26 mouse cellular contexts compared by ENCODE assay signal in genomic region chr15:72381164-72381563, GRCm38 (mm10).
DNase-seq lines count a peak whose midpoint lies in the region; ATAC-seq lines count a peak whose summit lies in the region.
"Had no signal": no experiment of that assay in that cellular context is flagged by ENCODE, and none has a peak within 500 bp of the region (broad histone marks: within the 10 kb centered on the region; RNA-seq: fewer than 3 reads in every experiment).

No protein-coding gene starts in this region.

- peaks cover 27% of the 10 kb centered on the region for H3K4me1 ChIP-seq in forebrain, embryonic 13.5 days
- peaks cover 8% of the 10 kb centered on the region for H3K4me1 ChIP-seq in forebrain, embryonic 10.5 days
- no peaks in the 10 kb centered on the region for H3K4me1 ChIP-seq in midbrain, embryonic 13.5 days (replicated peaks)
- no peaks in the 10 kb centered on the region for H3K4me1 ChIP-seq in midbrain, embryonic 11.5 days (ENCODE audit: control insufficient read depth, insufficient read depth, low read length)
- H3K4me1 ChIP-seq in heart, embryonic 11.5 days (ENCODE audit: control insufficient read depth, insufficient read depth, low read length): no peaks in the 10 kb centered on the region
- H3K4me1 ChIP-seq: embryonic facial prominence, embryonic 13.5 days; heart, embryonic 15.5 days; liver, embryonic 12.5 days had no signal

- 0 out of 2 replicates have a peak overlapping the region, but pooled peaks have one; percentile 71 for H3K27ac ChIP-seq in forebrain, embryonic 13.5 days
- no peak overlapping the region for H3K27ac ChIP-seq in forebrain, embryonic 10.5 days
- no peak overlapping the region for H3K27ac ChIP-seq in midbrain, embryonic 13.5 days
- H3K27ac ChIP-seq in midbrain, embryonic 11.5 days (ENCODE audit: low read depth, low read length): no peak overlapping the region
- H3K27ac ChIP-seq in heart, embryonic 11.5 days (ENCODE audit: low read depth, low read length): no peak overlapping the region
- H3K27ac ChIP-seq: embryonic facial prominence, embryonic 13.5 days; heart, embryonic 15.5 days; left cerebral cortex, adult 2 months; liver, embryonic 12.5 days; stomach, postnatal 0 days had no signal

- H3K9me3 ChIP-seq in forebrain, embryonic 13.5 days (replicated peaks): no peaks in the 10 kb centered on the region
- H3K9me3 ChIP-seq in forebrain, embryonic 10.5 days: no peaks in the 10 kb centered on the region
- no peaks in the 10 kb centered on the region for H3K9me3 ChIP-seq in midbrain, embryonic 13.5 days
- H3K9me3 ChIP-seq in midbrain, embryonic 11.5 days (ENCODE audit: control insufficient read depth, low read length): no peaks in the 10 kb centered on the region
- no peaks in the 10 kb centered on the region for H3K9me3 ChIP-seq in heart, embryonic 11.5 days (replicated peaks; ENCODE audit: control insufficient read depth, low read length)
- H3K9me3 ChIP-seq: embryonic facial prominence, embryonic 13.5 days; heart, embryonic 15.5 days; liver, embryonic 12.5 days had no signal

- 72% methylated on average over 8 of the region's 8 CpGs for WGBS in forebrain, embryonic 13.5 days
- 94% methylated on average over 8 of the region's 8 CpGs for WGBS in forebrain, embryonic 10.5 days
- 81% methylated on average over 8 of the region's 8 CpGs for WGBS in midbrain, embryonic 13.5 days
- WGBS in midbrain, embryonic 11.5 days: 86% methylated on average over 8 of the region's 8 CpGs
- 79% methylated on average over 8 of the region's 8 CpGs for WGBS in heart, embryonic 11.5 days (ENCODE audit: insufficient replicate concordance)

- no peak overlapping the region for H3K9ac ChIP-seq in forebrain, embryonic 13.5 days
- no peak overlapping the region for H3K9ac ChIP-seq in midbrain, embryonic 13.5 days (replicated peaks)
- H3K9ac ChIP-seq in midbrain, embryonic 11.5 days (ENCODE audit: low read length): no peak overlapping the region
- no peak overlapping the region for H3K9ac ChIP-seq in heart, embryonic 11.5 days (ENCODE audit: low read depth, low read length)
- H3K9ac ChIP-seq: embryonic facial prominence, embryonic 13.5 days; heart, embryonic 15.5 days; liver, embryonic 12.5 days; liver, postnatal 0 days had no signal

- no peaks in the 10 kb centered on the region for H3K36me3 ChIP-seq in forebrain, embryonic 13.5 days (ENCODE audit: poor library complexity, severe bottlenecking)
- H3K36me3 ChIP-seq in forebrain, embryonic 10.5 days (replicated peaks): no peaks in the 10 kb centered on the region
- H3K36me3 ChIP-seq in midbrain, embryonic 13.5 days: no peaks in the 10 kb centered on the region
- H3K36me3 ChIP-seq in midbrain, embryonic 11.5 days (ENCODE audit: control insufficient read depth, insufficient read depth, low read length): no peaks in the 10 kb centered on the region
- H3K36me3 ChIP-seq in heart, embryonic 11.5 days (ENCODE audit: control insufficient read depth, insufficient read depth, low read length): no peaks in the 10 kb centered on the region
- H3K36me3 ChIP-seq: embryonic facial prominence, embryonic 13.5 days; heart, embryonic 15.5 days; liver, embryonic 12.5 days had no signal

- H3K4me3 ChIP-seq in forebrain, embryonic 13.5 days: no peak overlapping the region
- H3K4me3 ChIP-seq in forebrain, embryonic 10.5 days: no peak overlapping the region
- H3K4me3 ChIP-seq in midbrain, embryonic 13.5 days (replicated peaks): no peak overlapping the region
- no peak overlapping the region for H3K4me3 ChIP-seq in midbrain, embryonic 11.5 days (ENCODE audit: low read depth, low read length)
- no peak overlapping the region for H3K4me3 ChIP-seq in heart, embryonic 11.5 days (ENCODE audit: low read depth, low read length)
- H3K4me3 ChIP-seq: embryonic facial prominence, embryonic 13.5 days; heart, embryonic 15.5 days; left cerebral cortex, adult 2 months; liver, embryonic 12.5 days; myocyte had no signal

- H3K4me2 ChIP-seq in forebrain, embryonic 13.5 days: no peak overlapping the region
- H3K4me2 ChIP-seq in midbrain, embryonic 13.5 days (replicated peaks): no peak overlapping the region
- H3K4me2 ChIP-seq in midbrain, embryonic 11.5 days: no peak overlapping the region
- no peak overlapping the region for H3K4me2 ChIP-seq in heart, embryonic 11.5 days
- H3K4me2 ChIP-seq: embryonic facial prominence, embryonic 13.5 days; heart, embryonic 15.5 days; liver, embryonic 12.5 days had no signal

- peak; percentile 54; the same call in 1 of the 2 replicates for ATAC-seq in forebrain, embryonic 13.5 days
- 0 out of 2 replicates have a peak, but pooled peaks have one; percentile 27 for ATAC-seq in midbrain, embryonic 13.5 days
- no peak for ATAC-seq in midbrain, embryonic 11.5 days (ENCODE audit: low FRiP score)
- ATAC-seq in heart, embryonic 11.5 days (replicated peaks; ENCODE audit: insufficient number of reproducible peaks, low FRiP score, low TSS enrichment): no peak
- ATAC-seq: inflammation-experienced regulatory T-cells, adult 6 months; liver, embryonic 12.5 days; liver, postnatal 0 days; Patski had no signal

- no peaks in the 10 kb centered on the region for H3K27me3 ChIP-seq in forebrain, embryonic 13.5 days
- no peaks in the 10 kb centered on the region for H3K27me3 ChIP-seq in forebrain, embryonic 10.5 days (ENCODE audit: poor library complexity, severe bottlenecking)
- no peaks in the 10 kb centered on the region for H3K27me3 ChIP-seq in midbrain, embryonic 13.5 days
- H3K27me3 ChIP-seq in midbrain, embryonic 11.5 days (ENCODE audit: control insufficient read depth, insufficient read depth, low read length): no peaks in the 10 kb centered on the region
- H3K27me3 ChIP-seq in heart, embryonic 11.5 days (ENCODE audit: control insufficient read depth, insufficient read depth, low read length): no peaks in the 10 kb centered on the region
- H3K27me3 ChIP-seq: embryonic facial prominence, embryonic 13.5 days; heart, embryonic 15.5 days; liver, embryonic 12.5 days; Patski had no signal

- no peak for DNase-seq in forebrain, embryonic 10.5 days (ENCODE audit: extremely low spot score, low spot score)
- no peak for DNase-seq in midbrain, embryonic 11.5 days (ENCODE audit: low spot score, missing footprints)
- peak; percentile 6 for DNase-seq in retina, postnatal 1 day
- no peak for DNase-seq in retina, embryonic 14.5 days (ENCODE audit: low spot score)
- DNase-seq: adrenal gland, postnatal 10 days; cerebellum, adult 11 months; cerebellum, adult 9-11 months; gastrocnemius, postnatal 10 days; kidney, adult 11 months; kidney, postnatal 14 days; liver, postnatal 0 days; lung, postnatal 36 days; right cerebral cortex, postnatal 4 days; thymus, adult 2 months; thymus, postnatal 36 days had no signal

Comparison
In these comparisons a context has a peak if more than half of its experiments do, and no peak if none do; other contexts are left out.
1. ATAC-seq: peak in forebrain, embryonic 13.5 days (single experiment) and midbrain, embryonic 13.5 days (single experiment); none in midbrain, embryonic 11.5 days (single experiment) and heart, embryonic 11.5 days (single experiment).